Mouse (Mus musculus) frontal cortex, postnatal 25 days (tissue): ENCODE data around the gene Filip1l.

Source experiments
- DNase-seq, 2 experiments: peaks; one replicate each; pipeline ENCODE4 v3.0.0; 2022; ENCODE audit warnings: low spot score in 2 of 2

Gene Filip1l

GRCm38 (mm10) chr16:57433671-57434070 lies 80.8 kb downstream of the Filip1l start:
- DNase-seq = no peak

GRCm38 (mm10) chr16:57434640-57435039 lies 81.7 kb downstream of the Filip1l start:
- DNase-seq = no peak

DNA sequence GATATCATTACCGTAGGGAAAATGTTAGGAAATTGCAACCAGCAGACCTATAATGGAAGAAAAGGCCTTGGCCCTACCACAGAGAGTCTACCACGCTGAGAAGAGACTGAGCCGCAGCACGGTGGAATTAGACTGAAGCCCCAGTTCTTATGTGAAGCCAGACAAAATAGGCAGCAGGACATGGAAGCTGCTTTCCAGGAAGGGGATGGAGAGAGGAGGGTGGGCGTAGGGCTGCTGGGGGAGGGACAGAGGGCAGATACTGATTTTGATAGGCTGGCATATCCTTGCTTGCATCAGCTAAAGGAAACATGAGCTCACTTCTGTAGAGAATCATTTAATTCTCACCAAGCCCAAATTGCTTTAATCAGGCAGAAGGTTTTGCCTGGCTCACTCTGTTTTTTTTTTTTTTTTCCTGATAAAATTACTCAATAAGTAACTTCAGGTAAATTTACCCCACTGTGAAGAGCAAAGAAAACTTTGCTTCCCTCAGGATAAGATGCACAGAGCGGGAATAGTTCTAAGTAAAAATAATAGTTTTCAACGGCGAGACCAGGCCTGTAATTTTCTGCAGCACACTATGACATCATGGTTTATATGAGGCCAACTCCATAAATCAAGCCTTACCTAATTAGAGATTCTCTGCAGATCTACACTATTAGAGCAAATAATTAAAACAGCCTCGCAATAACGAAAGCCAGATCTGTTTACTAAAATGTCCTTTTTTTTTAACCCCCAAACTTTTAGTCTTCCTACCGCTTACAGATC lies 84.8 kb downstream of the Filip1l start:
- no peak for DNase-seq

GRCm38 (mm10) chr16:57438288-57438685 lies 85.4 kb downstream of the Filip1l start:
- no peak for DNase-seq

GRCm38 (mm10) chr16:57439206-57439605 lies 86.3 kb downstream of the Filip1l start:
- DNase-seq = no peak

GRCm38 (mm10) chr16:57440706-57441437 lies 88.0 kb downstream of the Filip1l start:
- no peak for DNase-seq

DNA sequence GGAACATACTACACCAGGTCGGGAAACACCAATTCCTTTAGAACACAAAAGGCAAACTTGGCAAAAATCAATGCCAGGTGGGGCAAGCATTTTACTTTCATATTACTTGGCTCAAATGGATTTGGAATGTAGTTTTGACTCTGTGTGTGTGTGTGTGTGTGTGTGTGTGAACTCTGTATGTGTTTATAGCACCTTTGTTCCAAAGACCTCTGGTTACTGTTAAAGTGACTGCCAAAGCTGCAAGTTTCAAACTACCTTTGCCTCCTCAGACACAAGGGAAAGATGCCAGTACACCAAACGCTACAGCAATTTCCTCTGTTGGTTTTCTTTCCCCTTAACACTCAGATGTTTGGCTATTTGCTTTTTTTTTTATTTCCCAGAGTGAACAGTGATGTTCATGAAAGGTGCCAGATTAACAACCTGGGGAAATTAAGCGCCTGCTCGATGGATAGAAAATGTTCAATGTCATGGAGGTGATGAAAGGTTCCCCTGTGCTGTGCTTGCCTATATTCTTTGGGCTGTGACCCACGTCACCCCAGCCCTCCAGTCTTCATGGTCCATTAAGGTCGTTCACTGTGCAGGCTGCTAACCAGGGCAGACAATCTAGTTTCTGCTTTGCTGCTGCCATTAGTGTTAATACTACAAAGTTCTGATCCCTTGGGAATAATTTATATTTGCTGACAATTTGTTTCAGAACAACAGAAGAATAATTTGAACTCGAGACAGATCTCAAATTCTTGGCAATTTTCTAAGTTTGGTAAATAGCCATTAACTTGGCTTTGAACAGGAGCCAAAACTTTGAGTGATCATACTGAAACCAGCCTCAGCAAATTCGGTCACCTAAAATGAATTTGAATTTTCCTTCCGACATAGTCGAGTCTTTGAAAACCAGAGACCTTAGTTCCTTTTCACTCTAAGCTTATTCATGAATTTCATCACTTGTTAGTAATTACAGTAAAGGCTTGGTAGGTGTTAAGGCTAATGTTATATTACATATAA lies 92.5 kb downstream of the Filip1l start:
- DNase-seq = no peak

DNA sequence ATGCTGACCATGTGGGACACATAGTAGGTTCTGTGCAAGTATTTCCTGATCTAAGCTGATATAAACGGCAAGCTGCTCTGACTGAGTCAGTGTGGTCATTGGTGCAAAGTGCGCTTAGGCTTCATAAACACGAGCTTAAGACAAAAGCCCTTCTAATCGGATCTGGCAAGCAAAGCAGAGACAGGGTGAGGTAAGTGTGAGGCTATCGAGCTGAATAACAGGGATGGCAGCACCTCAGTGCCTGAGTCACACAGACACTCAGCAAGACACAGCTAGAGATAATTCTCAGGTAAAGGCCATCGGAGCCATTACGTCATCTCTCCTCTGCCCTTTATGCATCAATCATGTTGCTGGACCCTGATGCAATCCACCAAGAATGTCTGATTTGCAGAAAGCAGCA lies 100.1 kb downstream of the Filip1l start:
- DNase-seq = no peak

- no peak for DNase-seq
Measured at GRCm38 (mm10) chr16:57454106-57454763, 101.3 kb downstream of the Filip1l start.

DNA sequence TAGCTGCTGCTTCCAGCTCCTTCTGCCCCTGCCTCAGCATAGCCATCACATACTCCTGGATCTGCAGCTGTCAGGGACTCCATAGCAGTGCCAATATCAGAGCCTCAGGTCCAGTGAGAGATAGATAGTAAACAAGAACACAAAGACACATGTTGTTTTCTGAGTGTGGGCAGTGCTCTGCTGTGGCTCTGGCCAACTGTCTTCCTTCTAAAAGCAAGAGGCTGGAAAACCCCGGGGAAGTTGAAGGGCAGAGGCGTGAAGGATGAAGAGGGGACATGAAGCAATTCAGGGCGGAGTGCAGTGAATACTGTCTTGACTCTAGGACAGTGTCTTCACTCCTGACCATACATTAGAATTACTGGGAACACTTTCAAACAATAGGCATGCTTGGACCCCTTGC lies 102.7 kb downstream of the Filip1l start:
- no peak for DNase-seq

GRCm38 (mm10) chr16:57456003-57456402 lies 103.1 kb downstream of the Filip1l start:
- no peak for DNase-seq

GRCm38 (mm10) chr16:57465386-57465913 lies 112.6 kb downstream of the Filip1l start:
- DNase-seq = no peak

DNA sequence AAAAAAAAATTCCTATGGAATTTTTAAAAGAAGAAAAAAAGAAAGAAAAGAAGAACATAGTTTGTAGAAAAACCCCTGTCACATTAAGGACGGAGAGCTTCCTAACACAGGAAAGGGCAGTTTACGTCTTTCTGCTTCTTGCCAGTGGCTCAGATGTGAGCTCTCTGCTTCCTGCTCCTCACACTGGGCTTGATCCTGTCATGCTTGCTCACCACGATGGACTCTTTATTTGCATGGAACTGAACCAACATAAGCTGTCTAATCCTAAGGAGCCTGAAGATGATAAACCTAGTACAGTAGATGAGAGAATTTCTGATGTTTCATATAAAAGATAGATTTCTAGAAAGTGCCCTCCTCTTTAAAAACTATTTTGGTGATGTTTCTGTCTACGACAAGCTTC lies 116.4 kb downstream of the Filip1l start:
- no peak for DNase-seq

DNA sequence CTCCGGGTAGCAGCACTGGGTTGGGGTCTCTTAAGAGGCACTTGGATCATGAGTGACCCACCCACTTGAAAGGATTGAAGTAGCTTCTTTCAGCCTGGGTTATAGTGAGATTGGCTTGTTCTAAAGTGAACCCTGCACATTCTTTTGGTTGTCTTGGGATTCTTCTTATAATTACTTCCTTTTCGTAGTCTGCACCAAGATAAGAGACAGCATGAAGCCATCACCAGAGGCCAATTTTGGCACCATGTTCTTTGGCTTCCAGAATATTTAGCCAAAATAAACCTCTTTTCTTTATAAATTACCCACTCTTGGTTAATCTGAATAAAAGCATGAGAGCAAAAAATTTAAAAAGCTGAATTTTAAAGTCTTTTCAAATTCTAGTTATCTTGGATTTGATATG lies 117.0 kb downstream of the Filip1l start:
- no peak for DNase-seq

DNA sequence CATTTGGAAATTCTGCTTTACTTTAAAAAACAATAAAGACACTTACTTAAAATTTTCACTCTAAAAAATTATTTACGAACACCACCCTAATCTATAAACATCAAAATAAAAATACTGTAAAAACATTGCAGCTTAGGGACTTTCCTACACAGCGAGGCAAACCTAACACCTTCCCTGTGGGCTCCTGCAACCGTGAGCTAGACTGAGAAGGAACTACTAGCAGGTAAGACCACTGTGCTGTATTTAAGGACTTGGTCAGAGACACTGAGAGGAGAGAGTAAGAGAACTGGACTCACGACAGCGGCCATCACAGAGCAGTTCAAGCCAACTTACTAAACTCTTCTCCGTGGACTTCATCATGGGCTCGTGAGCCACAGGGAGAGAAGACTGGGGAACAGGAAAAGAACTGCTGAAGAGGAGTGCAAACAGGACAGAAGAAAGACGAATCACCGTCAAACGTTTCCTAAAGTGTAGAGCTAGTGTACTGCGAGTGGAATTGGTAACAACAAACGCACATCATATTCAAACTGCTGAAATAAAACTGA lies 117.5 kb downstream of the Filip1l start:
- no peak for DNase-seq

DNA sequence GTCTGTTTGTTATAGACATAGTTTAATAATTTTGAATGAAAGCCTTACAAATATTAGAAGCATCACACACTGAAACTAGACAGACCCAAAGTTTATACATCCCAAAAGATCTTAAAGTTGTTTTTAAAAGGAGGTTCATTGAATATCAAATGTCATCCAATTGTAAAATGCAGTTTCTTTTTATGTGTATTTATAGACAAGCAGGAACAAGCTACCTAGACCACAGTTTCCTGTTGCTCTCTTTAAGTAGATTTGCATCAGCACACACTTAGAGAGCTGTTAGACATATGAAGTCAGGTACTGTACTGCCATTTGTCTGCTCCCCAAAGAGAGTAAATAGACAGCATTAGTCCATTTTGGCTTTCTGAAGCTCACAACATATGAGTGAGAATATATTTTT lies 118.2 kb downstream of the Filip1l start:
- DNase-seq = no peak

- no peak for DNase-seq
Measured at GRCm38 (mm10) chr16:57473415-57474085, 120.7 kb downstream of the Filip1l start.

DNA sequence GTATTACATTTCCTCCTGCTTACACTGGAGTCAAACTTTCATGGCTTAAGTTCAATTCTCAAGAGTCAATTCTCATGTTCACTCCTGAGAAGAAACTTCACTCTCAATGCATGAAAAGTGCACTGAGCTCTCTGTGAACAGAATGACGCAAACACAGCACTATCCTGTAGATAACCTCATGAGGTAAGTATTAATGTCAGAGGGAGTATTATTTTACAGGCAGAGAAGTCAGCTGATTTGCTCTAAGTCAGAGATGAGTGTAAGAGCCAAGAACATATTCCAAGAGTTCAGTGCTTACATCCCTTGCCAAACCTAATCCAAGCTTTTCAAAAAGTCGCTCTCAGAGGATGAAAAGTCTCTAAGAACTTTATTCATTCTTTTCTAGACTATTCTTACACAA lies 125.6 kb downstream of the Filip1l start:
- no peak for DNase-seq

DNA sequence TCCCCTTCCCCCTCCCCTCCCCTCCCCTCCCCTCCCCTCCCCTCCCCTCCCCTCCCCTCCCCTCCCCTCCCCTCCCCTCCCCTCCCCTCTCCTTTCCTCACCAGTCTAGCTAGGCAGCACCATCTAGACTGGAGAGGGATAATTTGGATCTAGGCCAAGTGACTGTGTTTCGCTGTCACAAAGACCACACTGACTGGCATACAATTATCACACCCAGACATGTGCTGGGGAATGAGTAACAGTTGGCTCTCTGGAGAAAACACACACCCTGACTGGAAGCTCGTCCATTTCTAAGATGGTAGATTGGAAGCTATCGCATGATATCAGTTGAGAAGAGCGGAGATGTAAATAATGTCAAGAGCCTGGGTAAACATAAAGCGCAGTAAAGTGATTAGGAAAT lies 126.9 kb downstream of the Filip1l start:
- no peak for DNase-seq

- DNase-seq = no peak
Measured at GRCm38 (mm10) chr16:57482264-57482663, 129.4 kb downstream of the Filip1l start.
